Mouse (Mus musculus): ENCODE measurements around the gene Uap1l1.

DNA sequence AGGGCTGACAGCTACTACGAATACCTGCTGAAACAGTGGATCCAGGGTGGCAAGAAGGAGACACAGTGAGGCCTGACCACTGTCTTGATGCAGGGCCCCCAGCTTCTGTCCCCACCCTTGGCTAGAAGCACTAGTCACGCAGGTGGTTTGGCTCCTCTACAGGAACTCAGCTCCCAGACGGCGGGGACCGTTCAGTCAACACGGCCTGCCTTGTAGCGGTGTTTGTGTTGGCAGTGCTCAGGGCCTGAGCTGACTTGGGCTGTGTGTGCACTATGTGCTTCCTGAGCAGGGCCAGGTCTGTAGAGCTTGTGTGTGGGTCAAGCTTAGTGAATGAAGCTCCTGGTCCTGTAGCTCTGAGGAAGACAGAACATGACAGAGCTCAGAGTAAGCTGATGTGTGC is 17.3 kb downstream of the Uap1l1 start:
- TF ChIP-seq POLR2A (IDR thresholded peaks at IDR 0.05; ENCODE audit: insufficient read depth, low read depth, low read length) (no peak), CTCF (IDR thresholded peaks at IDR 0.05; ENCODE audit: insufficient read depth, low read depth, low read length) (no peak)

Measured in olfactory bulb, adult 2 months (tissue).